Mouse (Mus musculus): ENCODE results near the gene March6.

March6 gene

DNA sequence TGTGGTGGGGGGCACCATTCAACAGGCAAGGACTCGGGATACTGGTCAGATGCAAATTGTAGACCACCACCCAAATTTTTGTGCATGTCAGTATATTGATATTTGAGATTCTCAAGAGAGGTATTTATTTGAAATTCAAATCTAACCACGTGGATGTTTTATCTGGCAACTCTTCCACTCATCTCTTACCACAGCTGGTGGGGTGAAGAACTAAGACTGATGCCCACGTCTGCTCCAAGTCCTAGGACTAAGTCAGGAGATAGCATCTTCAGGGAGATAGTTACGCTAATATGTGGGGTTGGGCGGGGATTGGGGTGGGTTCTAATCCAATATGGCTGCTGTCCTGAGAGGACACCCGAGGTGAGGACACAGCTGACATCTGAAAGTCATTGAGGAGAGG lies 118.4 kb downstream of the March6 start:
- no peak for DNase-seq

DNA sequence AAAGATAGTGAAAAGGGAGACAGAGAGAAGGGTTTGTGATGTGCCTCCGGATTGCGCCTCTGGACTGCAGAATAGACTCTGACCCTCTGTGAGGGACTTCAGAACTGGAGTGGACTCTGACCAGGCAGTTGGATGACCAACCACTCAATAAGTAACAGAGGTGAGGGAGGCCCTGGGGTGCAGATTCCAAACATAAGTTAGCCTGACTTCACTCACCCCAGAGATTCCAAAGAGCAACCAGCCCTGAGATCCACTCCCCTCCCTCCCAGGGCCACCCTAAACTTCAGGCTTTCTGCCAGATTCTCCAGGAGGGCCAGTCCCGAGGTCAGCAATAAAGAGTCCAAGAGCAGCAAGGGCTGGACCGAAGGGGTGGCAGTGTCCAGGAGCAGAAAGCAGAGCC lies 123.4 kb downstream of the March6 start:
- DNase-seq, result no peak

DNA sequence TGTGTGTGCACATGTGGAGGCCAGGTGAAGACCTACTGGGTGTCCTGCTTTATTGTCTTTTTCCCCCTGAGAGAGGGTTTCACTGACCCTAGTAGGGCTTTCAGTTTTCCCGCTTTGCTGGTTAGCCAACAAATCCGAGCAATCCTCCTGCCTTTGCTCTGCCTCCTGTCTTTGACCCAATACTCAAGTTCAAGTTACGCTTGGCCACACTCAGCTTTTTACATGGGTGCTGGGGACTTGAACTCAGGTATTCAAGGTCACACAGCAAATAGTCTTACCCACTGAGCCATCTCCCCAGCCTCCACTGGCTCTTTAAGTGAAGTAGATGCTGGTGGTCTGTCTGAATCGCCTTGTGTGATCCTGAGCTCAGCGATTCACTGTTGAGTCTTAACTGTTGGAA lies 124.0 kb downstream of the March6 start:
- DNase-seq, result no peak

Data from thymus, postnatal 4 days (tissue).